Mouse (Mus musculus): ENCODE data around the gene Rabep2. TPM values are rescaled to one million over a fixed set of nuclear protein-coding genes. Genes with fewer than 3 reads are reported as not detected.

The Rabep2 gene
- total RNA-seq, 2 experiments from 2014 or later = 42.2 to 43.2 TPM

- no peak for DNase-seq (ENCODE audit: low spot score in 2 of 2)
Observed at GRCm38 (mm10) chr7:126491005-126491404, 62.4 kb downstream of the Rabep2 start.

DNA sequence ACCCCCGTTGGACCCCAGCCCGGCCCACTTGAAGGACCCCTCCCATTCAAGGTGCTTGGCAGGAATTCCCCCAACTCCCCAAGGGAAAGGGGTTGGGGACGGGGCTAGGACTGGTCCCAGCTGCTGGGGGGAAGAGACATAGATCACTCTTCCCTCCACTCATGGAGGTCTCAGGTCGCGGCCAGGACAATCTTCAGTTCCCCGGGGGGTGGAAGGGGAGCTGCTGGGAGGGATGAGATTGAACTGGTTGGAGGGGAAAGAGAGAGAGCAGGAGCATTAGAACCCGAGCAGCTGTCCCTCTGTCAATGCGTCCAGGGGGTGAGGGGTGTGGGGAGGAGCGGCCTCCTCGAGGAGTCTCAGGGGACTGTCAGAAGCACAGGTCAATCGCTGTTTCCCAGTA lies 63.4 kb downstream of the Rabep2 start:
- no peak for DNase-seq (ENCODE audit: low spot score in 2 of 2)

DNA sequence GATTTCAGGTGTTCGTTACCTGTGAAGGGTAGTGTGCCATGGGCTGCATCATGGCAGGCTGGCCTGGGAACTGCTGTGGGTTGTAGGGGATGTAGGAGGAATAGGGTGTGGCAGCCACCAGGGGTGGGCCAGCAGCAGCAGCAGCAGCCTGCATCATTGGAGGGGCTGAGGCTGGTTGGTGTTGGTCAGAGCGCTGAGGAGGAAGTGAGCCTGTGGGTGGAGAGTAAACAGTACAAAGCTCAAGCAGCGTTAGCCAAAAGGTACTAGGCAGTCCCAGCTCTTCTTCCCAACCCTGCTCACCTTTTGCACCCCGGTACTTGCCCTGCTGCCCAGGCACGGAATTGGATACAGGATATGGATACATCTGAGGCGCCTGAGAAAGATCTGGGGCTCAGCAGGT lies 65.6 kb downstream of the Rabep2 start:
- no peak for DNase-seq (ENCODE audit: low spot score in 2 of 2)

GRCm38 (mm10) chr7:126496475-126496874 lies 67.9 kb downstream of the Rabep2 start:
- DNase-seq (ENCODE audit: low spot score in 2 of 2) = no peak

GRCm38 (mm10) chr7:126497966-126498365 lies 69.4 kb downstream of the Rabep2 start:
- DNase-seq (ENCODE audit: low spot score in 2 of 2) = no peak

Other genes starting within 250 kb of the Rabep2 start
- 10 to 100 TPM; 80.9 to 99.4 TPM for gene Xpo6, start 228.3 kb upstream of the Rabep2 start, total RNA-seq (2021)
- 10 to 100 TPM; 46.2 to 99.7 TPM for gene Sbk1, start 156.1 kb upstream of the Rabep2 start, total RNA-seq (2021)
- 1 to 10 TPM in 1 of 2 experiments, under 1 TPM in 1; 0.70 to 1.4 TPM for gene Lat, start 59.2 kb upstream of the Rabep2 start, total RNA-seq (2021)
- 10 to 100 TPM; 38.2 to 44.1 TPM for gene Spns1, start 51.3 kb upstream of the Rabep2 start, total RNA-seq (2021)
- 1 to 10 TPM; 5.1 to 6.0 TPM for gene Nfatc2ip, start 32.0 kb upstream of the Rabep2 start, total RNA-seq (2021)
- gene Cd19, start 13.9 kb upstream of the Rabep2 start, total RNA-seq (2021) = under 1 TPM; 0.19 to 0.50 TPM
- 10 to 100 TPM in 1 of 2 experiments, not detected in 1; 10.0 TPM for gene Atp2a1, start 34.3 kb downstream of the Rabep2 start, total RNA-seq (2021)
- 10 to 100 TPM; 56.2 to 60.8 TPM for gene Sh2b1, start 46.7 kb downstream of the Rabep2 start, total RNA-seq (2021)
- 100 to 1,000 TPM; 221 to 235 TPM for gene Tufm, start 58.6 kb downstream of the Rabep2 start, total RNA-seq (2021)
- gene Atxn2l, start 74.7 kb downstream of the Rabep2 start, total RNA-seq (2021) = 100 to 1,000 TPM in 1 of 2 experiments, 10 to 100 TPM in 1; 99.5 to 111 TPM
- 100 to 1,000 TPM; 199 to 243 TPM for gene Eif3c, start 137.7 kb downstream of the Rabep2 start, total RNA-seq (2021)
- 1 to 10 TPM; 2.4 to 3.2 TPM for gene Apobr, start 156.2 kb downstream of the Rabep2 start, total RNA-seq (2021)
- gene Cln3, start 157.1 kb downstream of the Rabep2 start, total RNA-seq (2021) = 10 to 100 TPM; 34.6 to 35.8 TPM
- gene Il27, start 166.2 kb downstream of the Rabep2 start, total RNA-seq (2021) = under 1 TPM in 1 of 2 experiments, not detected in 1; 0.38 TPM
- gene Nupr1, start 202.1 kb downstream of the Rabep2 start, total RNA-seq (2021) = 10 to 100 TPM; 13.6 to 26.7 TPM
- gene Sgf29, start 220.6 kb downstream of the Rabep2 start, total RNA-seq (2021) = 10 to 100 TPM; 39.6 to 50.1 TPM
- gene Sult1a1, start 247.7 kb downstream of the Rabep2 start, total RNA-seq (2021) = 10 to 100 TPM; 48.0 to 52.5 TPM